Mouse (Mus musculus) spleen, adult 2 months (tissue): ENCODE results near the gene Mpp3. TPM values are rescaled to one million over a fixed set of nuclear protein-coding genes. Genes with fewer than 3 reads are reported as not detected.
A peak's percentile ranks its signal among the peaks of the same experiment; 100 is the strongest.

Experiments
- DNase-seq, 2 experiments: peaks; one replicate each; pipeline versions ENCODE4 v3.0.0 to v3.0.0-alpha.2; 2012 to 2021; ENCODE audit warnings: low spot score in 2 of 2, low read depth in 1 of 2
- H3K27ac ChIP-seq: fragments of 200-500 bp; 2 replicates; pipeline ENCODE4 v1.5.1; 2012; ENCODE audit warnings: low read length, inconsistent platforms; ENCODE audit not compliant: insufficient read depth
- H3K27me3 ChIP-seq: fragments of 200-500 bp; 2 replicates; pipeline ENCODE4 v1.6.1; 2012; ENCODE audit warnings: mild to moderate bottlenecking, moderate library complexity, low read length, inconsistent platforms; ENCODE audit not compliant: control insufficient read depth, insufficient read depth
- H3K36me3 ChIP-seq: fragments of 200-500 bp; 2 replicates; pipeline ENCODE4 v1.6.1; 2012; ENCODE audit warnings: mild to moderate bottlenecking, low read length, inconsistent platforms; ENCODE audit not compliant: control insufficient read depth, insufficient read depth
- H3K4me1 ChIP-seq: fragments of 200-500 bp; 2 replicates; pipeline ENCODE4 v1.6.1; 2011; ENCODE audit warnings: inconsistent platforms; ENCODE audit not compliant: control insufficient read depth, insufficient read depth, insufficient read length
- H3K4me3 ChIP-seq: fragments of 200-500 bp; 2 replicates; pipeline ENCODE4 v1.5.1; 2011; ENCODE audit warnings: mild to moderate bottlenecking, inconsistent platforms; ENCODE audit not compliant: insufficient read depth, insufficient read length; ENCODE audit errors: extremely low read depth
- CTCF ChIP-seq: fragments of 200-500 bp; IDR thresholded peaks from 2 replicates; pipeline ENCODE4 v1.5.1; 2011; ENCODE audit warnings: mild to moderate bottlenecking, inconsistent platforms; ENCODE audit not compliant: insufficient read depth, insufficient read length, insufficient replicate concordance; ENCODE audit errors: extremely low read depth
- POLR2A ChIP-seq: fragments of 200-500 bp; IDR thresholded peaks from 2 replicates; pipeline ENCODE4 v1.6.1; 2011; ENCODE audit warnings: low read depth, low read length, inconsistent platforms
- WGBS: fragments of 180-500 bp; shearing (Covaris S2); methylation state at CpG from one replicate; pipeline ENCODE4 v1.1.7; 2018; 5-methylcytosine and 5-hydroxymethylcytosine counted together
- polyA plus RNA-seq: library from polyadenylated mRNA; depleted of rRNA; stranded (reverse); fragments of >200 nt; gene quantifications from 2 replicates; pipeline ENCODE4 v1.2.3, GENCODE M21; 2012

The Mpp3 gene
- polyA plus RNA-seq, 1 experiment = 2.7 TPM

- WGBS = under 1% methylated on average over 9 of the region's 9 CpGs
- no peak overlapping the region for H3K27ac ChIP-seq
Observed at GRCm38 (mm10) chr11:102040138-102040524, 11.9 kb upstream of the Mpp3 start.

GRCm38 (mm10) chr11:102039487-102040137 lies 11.4 kb upstream of the Mpp3 start:
- WGBS = 76% methylated on average over 13 of the region's 13 CpGs
- TF ChIP-seq POLR2A (no peak), CTCF (no peak)
- Histone ChIP-seq H3K4me1 (no peaks in the 10 kb centered on the region), H3K4me3 (no peak overlapping the region), H3K27me3 (no peaks in the 10 kb centered on the region), H3K36me3 (no peaks in the 10 kb centered on the region), H3K27ac (no peak overlapping the region)
- DNase-seq = no peak

More at GRCm38 (mm10) chr11:102040138-102040524, 11.9 kb upstream of the Mpp3 start:
- H3K4me1 ChIP-seq = no peaks in the 10 kb centered on the region
- H3K27me3 ChIP-seq = no peaks in the 10 kb centered on the region
- no peak for TF ChIP-seq POLR2A
- TF ChIP-seq CTCF = peak; percentile 75
- H3K4me3 ChIP-seq = no peak overlapping the region
- no peaks in the 10 kb centered on the region for H3K36me3 ChIP-seq
- DNase-seq = peak; percentile 23 to 66

GRCm38 (mm10) chr11:102037789-102038188 lies 9.5 kb upstream of the Mpp3 start:
- H3K27ac ChIP-seq = no peak overlapping the region

GRCm38 (mm10) chr11:102036336-102036735 lies 8.1 kb upstream of the Mpp3 start:
- Histone ChIP-seq H3K27me3 (no peaks in the 10 kb centered on the region), H3K4me3 (no peak overlapping the region), H3K27ac (no peak overlapping the region), H3K36me3 (no peaks in the 10 kb centered on the region), H3K4me1 (no peaks in the 10 kb centered on the region)
- no peak for DNase-seq
- TF ChIP-seq POLR2A = no peak
- WGBS = 89% methylated on average over 7 of the region's 7 CpGs

More at GRCm38 (mm10) chr11:102037789-102038188, 9.5 kb upstream of the Mpp3 start:
- no peak for DNase-seq
- H3K4me1 ChIP-seq = no peaks in the 10 kb centered on the region
- H3K27me3 ChIP-seq = no peaks in the 10 kb centered on the region
- no peak overlapping the region for H3K4me3 ChIP-seq
- TF ChIP-seq CTCF = no peak
- TF ChIP-seq POLR2A = no peak
- no peaks in the 10 kb centered on the region for H3K36me3 ChIP-seq
- 94% methylated on average over 6 of the region's 6 CpGs for WGBS

DNA sequence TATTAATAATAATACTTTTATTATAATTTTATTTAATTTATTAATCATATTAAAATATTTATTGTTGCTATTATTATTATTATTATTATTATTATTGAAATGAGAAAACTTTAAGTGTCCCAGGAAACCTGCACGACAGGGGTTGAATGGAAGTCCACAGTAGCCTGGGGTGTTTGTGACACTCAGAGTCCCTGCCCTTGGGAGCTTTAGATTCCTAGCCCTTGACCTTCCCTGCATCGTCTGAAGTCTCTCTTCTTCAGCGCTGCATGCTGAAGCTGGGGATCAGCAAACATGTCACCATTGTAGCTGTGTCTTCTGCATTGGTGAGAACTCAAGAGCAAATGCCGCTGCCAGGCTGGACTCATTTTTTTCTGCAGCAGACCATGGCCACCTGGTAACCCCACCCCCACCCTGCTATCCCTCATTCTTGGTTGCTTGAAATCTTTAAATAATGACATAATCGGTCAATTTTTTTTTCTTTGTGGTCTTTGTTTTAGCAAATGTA lies 7.2 kb upstream of the Mpp3 start:
- WGBS = 88% methylated on average over 5 of the region's 5 CpGs
- Histone ChIP-seq H3K4me3 (no peak overlapping the region), H3K27ac (no peak overlapping the region), H3K27me3 (no peaks in the 10 kb centered on the region), H3K4me1 (no peaks in the 10 kb centered on the region), H3K36me3 (no peaks in the 10 kb centered on the region)
- DNase-seq = no peak
- no peak for TF ChIP-seq POLR2A
- no peak for TF ChIP-seq CTCF

DNA sequence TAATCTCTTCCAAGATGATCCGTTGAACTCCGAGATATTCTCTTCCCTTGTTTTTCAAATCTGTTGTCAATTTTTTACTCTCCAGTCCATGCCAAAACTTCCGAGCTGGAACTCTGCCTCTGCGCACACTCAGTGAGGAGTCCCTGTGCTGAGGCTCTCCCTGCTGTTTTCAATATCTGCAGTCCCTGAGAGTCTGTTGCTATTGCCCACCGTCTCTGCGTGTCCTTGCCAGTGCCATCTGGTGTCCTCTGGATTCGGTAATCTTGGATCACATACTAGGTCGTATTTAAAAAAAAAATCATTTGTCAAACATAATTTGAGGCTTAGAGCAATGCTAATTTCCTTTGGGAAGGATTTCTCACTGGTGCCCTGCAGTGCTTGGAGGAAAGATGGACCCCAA lies 6.6 kb upstream of the Mpp3 start:
- H3K36me3 ChIP-seq = no peaks in the 10 kb centered on the region
- DNase-seq = no peak
- H3K27me3 ChIP-seq = no peaks in the 10 kb centered on the region
- H3K27ac ChIP-seq = no peak overlapping the region
- TF ChIP-seq CTCF (no peak), POLR2A (no peak)
- no peak overlapping the region for H3K4me3 ChIP-seq
- no peaks in the 10 kb centered on the region for H3K4me1 ChIP-seq
- 87% methylated on average over 8 of the region's 8 CpGs for WGBS

- no peaks in the 10 kb centered on the region for H3K4me1 ChIP-seq
- no peak overlapping the region for H3K27ac ChIP-seq
- no peak overlapping the region for H3K4me3 ChIP-seq
- no peak for TF ChIP-seq CTCF
- no peak for TF ChIP-seq POLR2A
- no peaks in the 10 kb centered on the region for H3K27me3 ChIP-seq
- WGBS = 93% methylated on average over 12 of the region's 12 CpGs
- H3K36me3 ChIP-seq = no peaks in the 10 kb centered on the region
- DNase-seq = no peak
Observed at GRCm38 (mm10) chr11:102033055-102033591, 4.9 kb upstream of the Mpp3 start.
